Mouse (Mus musculus): ENCODE data around the gene Rsrc2. TPM values are rescaled to one million over a fixed set of nuclear protein-coding genes. Genes with fewer than 3 reads are reported as not detected.

Rsrc2 gene
- polyA plus RNA-seq, 1 experiment from 2014 or later: 173 TPM

DNA sequence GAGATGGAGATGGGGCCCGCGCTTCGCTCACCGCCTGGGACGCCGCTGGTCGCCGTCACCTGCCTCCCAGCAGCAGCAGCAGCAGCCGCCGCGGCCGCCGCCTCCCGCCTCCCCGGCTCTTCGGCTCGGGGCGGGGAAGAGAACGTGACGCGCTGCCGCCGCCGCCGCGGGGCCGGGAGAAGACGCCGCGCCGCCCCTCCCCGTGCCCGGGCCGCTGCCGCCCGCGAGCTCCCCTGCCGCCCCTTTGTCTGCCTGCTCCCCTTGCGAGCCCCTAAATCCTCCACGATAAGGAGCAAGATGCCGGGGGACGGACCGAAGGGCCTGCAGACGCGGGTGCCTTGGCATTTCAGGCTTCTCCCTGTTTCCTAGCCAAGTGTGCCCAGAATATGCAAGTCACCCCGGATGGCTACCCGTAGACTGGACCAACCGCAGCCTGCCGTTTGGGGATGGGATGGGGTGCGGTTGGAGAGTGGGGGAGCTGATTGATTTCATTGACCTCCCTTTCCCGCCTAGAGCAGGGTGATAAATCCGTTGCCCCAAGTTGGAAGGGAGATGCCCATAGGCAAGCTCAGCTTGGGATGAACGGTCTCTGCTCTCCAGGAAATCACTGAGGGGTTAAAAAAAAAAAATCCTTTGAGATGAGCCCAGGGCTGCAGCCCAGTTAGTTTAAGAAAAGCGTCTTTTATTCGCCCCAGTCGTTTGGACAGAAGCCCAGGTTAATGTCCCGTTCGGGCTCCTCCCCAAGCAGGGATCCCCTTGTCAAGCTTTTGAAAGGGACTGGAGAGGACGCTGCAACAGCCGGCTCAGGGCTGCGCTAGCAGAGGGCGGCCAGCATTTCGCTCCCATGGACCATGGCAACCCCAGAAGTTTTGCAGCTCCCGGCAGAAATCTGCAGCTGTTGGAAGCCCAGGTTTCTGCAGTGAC, 64.7 kb downstream of the Rsrc2 start, which contains the start of gene Clip1:
Gene Clip1, minus strand, starts transcription at position 398 of the 924 bp plus-strand sequence.
- Histone ChIP-seq H3K4me1 (replicated peaks) (peaks cover 40% of the 10 kb centered on the region), H3K36me3 (no peaks in the 10 kb centered on the region), H3K9ac (replicated peaks) (peak within 1 kb of the TSS; percentile 99), H3K4me2 (replicated peaks) (peak within 1 kb of the TSS; percentile 64), H3K9me3 (no peaks in the 10 kb centered on the region), H3K27ac (peak within 1 kb of the TSS; percentile 99), H3K4me3 (replicated peaks) (peak within 1 kb of the TSS; percentile 95), H3K27me3 (no peaks in the 10 kb centered on the region)
- WGBS: 0% methylated on average over 34 of the region's 64 CpGs
- ATAC-seq: peak; percentile 78

GRCm38 (mm10) chr5:123683377-123684220, 65.6 kb downstream of the Rsrc2 start:
- H3K9ac ChIP-seq (replicated peaks): peak overlapping the region; percentile 99
- peak overlapping the region; percentile 95 for H3K4me3 ChIP-seq (replicated peaks)
- peaks cover 42% of the 10 kb centered on the region for H3K4me1 ChIP-seq (replicated peaks)
- H3K4me2 ChIP-seq (replicated peaks): peak overlapping the region; percentile 64
- under 1% methylated on average over 82 of the region's 92 CpGs for WGBS
- H3K36me3 ChIP-seq: no peaks in the 10 kb centered on the region
- H3K27ac ChIP-seq: peak overlapping the region; percentile 99
- no peaks in the 10 kb centered on the region for H3K27me3 ChIP-seq
- ATAC-seq: peak; percentile 71
- no peaks in the 10 kb centered on the region for H3K9me3 ChIP-seq

DNA sequence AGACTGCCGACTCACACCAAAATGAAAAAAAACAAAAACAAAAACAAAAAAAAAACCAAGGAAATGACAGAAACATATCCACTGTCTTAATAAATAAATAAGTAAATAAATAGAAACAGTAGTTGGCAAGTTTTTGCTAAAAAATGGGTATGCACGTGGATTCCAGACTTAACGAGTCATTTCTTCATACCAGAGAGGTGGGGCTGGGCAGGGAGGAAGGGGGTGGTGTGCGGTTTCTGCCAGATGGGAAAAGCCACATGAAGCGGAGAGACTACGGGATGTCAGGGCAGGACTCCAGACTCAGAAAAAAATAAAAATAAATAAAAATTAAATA, 66.2 kb downstream of the Rsrc2 start:
- peak overlapping the region; percentile 64 for H3K4me2 ChIP-seq (replicated peaks)
- no peaks in the 10 kb centered on the region for H3K9me3 ChIP-seq
- H3K9ac ChIP-seq (replicated peaks): peak overlapping the region; percentile 99
- ATAC-seq: peak; percentile 57
- H3K36me3 ChIP-seq: no peaks in the 10 kb centered on the region
- H3K4me3 ChIP-seq (replicated peaks): peak overlapping the region; percentile 95
- no peaks in the 10 kb centered on the region for H3K27me3 ChIP-seq
- H3K27ac ChIP-seq: peak overlapping the region; percentile 99
- WGBS: 5% methylated on average over 6 of the region's 6 CpGs
- H3K4me1 ChIP-seq (replicated peaks): peaks cover 42% of the 10 kb centered on the region

GRCm38 (mm10) chr5:123682372-123682771, 66.8 kb downstream of the Rsrc2 start:
- WGBS: 48% methylated on average over 4 of the region's 4 CpGs
- H3K9ac ChIP-seq (replicated peaks): peak overlapping the region; percentile 99

GRCm38 (mm10) chr5:123679546-123680263, 69.5 kb downstream of the Rsrc2 start:
- H3K4me1 ChIP-seq (replicated peaks): peaks cover 38% of the 10 kb centered on the region
- no peak overlapping the region for H3K9ac ChIP-seq (replicated peaks)
- no peak overlapping the region for H3K27ac ChIP-seq
- no peak for ATAC-seq
- no peaks in the 10 kb centered on the region for H3K27me3 ChIP-seq
- no peaks in the 10 kb centered on the region for H3K9me3 ChIP-seq
- 53% methylated on average over 5 of the region's 5 CpGs for WGBS
- 0 out of 2 replicates have a peak, but pooled peaks cover 4% of the 10 kb centered on the region for H3K36me3 ChIP-seq
- no peak overlapping the region for H3K4me2 ChIP-seq (replicated peaks)
- H3K4me3 ChIP-seq (replicated peaks): no peak overlapping the region

More at GRCm38 (mm10) chr5:123682372-123682771, 66.8 kb downstream of the Rsrc2 start:
- no peak for ATAC-seq
- no peaks in the 10 kb centered on the region for H3K27me3 ChIP-seq
- H3K36me3 ChIP-seq: 0 out of 2 replicates have a peak, but pooled peaks cover 1% of the 10 kb centered on the region
- H3K27ac ChIP-seq: peak overlapping the region; percentile 5; the same call in 1 of the 2 replicates
- peak overlapping the region; percentile 64 for H3K4me2 ChIP-seq (replicated peaks)
- peaks cover 42% of the 10 kb centered on the region for H3K4me1 ChIP-seq (replicated peaks)
- no peaks in the 10 kb centered on the region for H3K9me3 ChIP-seq
- peak overlapping the region; percentile 95 for H3K4me3 ChIP-seq (replicated peaks)

DNA sequence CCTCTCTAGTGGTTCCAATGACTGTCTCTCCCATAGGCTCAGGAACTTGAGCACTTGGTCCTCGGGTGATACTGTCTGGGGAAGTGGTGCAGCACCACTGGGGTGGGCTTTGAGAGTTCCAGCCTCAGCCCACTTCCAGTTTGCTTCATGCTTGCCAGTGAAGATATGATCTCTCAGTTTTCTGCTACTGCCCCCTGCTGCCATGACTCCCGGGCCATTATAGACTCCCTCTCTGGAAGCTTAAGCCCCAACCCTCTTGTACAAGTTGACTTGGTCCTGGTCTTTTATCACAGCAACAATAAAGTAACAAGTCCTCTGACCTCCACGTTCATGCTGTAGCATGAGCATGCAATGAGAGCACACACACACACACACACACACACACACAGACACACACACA, 70.1 kb downstream of the Rsrc2 start:
- ATAC-seq: no peak
- no peaks in the 10 kb centered on the region for H3K9me3 ChIP-seq
- H3K4me3 ChIP-seq (replicated peaks): no peak overlapping the region
- no peak overlapping the region for H3K4me2 ChIP-seq (replicated peaks)
- peaks cover 36% of the 10 kb centered on the region for H3K4me1 ChIP-seq (replicated peaks)
- no peak overlapping the region for H3K27ac ChIP-seq
- 0 out of 2 replicates have a peak, but pooled peaks cover 4% of the 10 kb centered on the region for H3K36me3 ChIP-seq
- no peaks in the 10 kb centered on the region for H3K27me3 ChIP-seq
- H3K9ac ChIP-seq (replicated peaks): no peak overlapping the region
- whole genome bisulfite sequencing: 72% methylated on average over 3 of the region's 3 CpGs

Other genes with a start within 250 kb of the Rsrc2 start
- gene B3gnt4, start 239.0 kb downstream of the Rsrc2 start, polyA plus RNA-seq (2015; fragmentation: Nextera tagmentation; extraction: Ambion mirVana): 1.5 TPM in 2 replicates
- gene Diablo, start 225.2 kb downstream of the Rsrc2 start, polyA plus RNA-seq (2015; fragmentation: Nextera tagmentation; extraction: Ambion mirVana): 131 and 135 TPM in 2 replicates
- 1.1 and 1.5 TPM in 2 replicates for gene Gm49027, start 223.9 kb downstream of the Rsrc2 start, polyA plus RNA-seq (2015; fragmentation: Nextera tagmentation; extraction: Ambion mirVana)
- gene Vps33a, start 176.4 kb downstream of the Rsrc2 start, polyA plus RNA-seq (2015; fragmentation: Nextera tagmentation; extraction: Ambion mirVana): 37.9 and 40.6 TPM in 2 replicates
- 81.1 and 81.2 TPM in 2 replicates for gene Clip1, start 64.8 kb downstream of the Rsrc2 start, polyA plus RNA-seq (2015; fragmentation: Nextera tagmentation; extraction: Ambion mirVana)
- 81.8 and 83.6 TPM in 2 replicates for gene Zcchc8, start 28.3 kb downstream of the Rsrc2 start, polyA plus RNA-seq (2015; fragmentation: Nextera tagmentation; extraction: Ambion mirVana)
- gene Kntc1, start 302 bp upstream of the Rsrc2 start, polyA plus RNA-seq (2015; fragmentation: Nextera tagmentation; extraction: Ambion mirVana): 14.8 TPM in 2 replicates
- gene Hcar2, start 116.1 kb upstream of the Rsrc2 start, polyA plus RNA-seq (2015; fragmentation: Nextera tagmentation; extraction: Ambion mirVana): not detected in 2 replicates
- 0.08 and 0.30 TPM in 2 replicates for gene Hcar1, start 130.6 kb upstream of the Rsrc2 start, polyA plus RNA-seq (2015; fragmentation: Nextera tagmentation; extraction: Ambion mirVana)
- gene Denr, start 157.8 kb upstream of the Rsrc2 start, polyA plus RNA-seq (2015; fragmentation: Nextera tagmentation; extraction: Ambion mirVana): 145 and 162 TPM in 2 replicates
- 3.3 and 4.3 TPM in 2 replicates for gene Gm43518, start 178.0 kb upstream of the Rsrc2 start, polyA plus RNA-seq (2015; fragmentation: Nextera tagmentation; extraction: Ambion mirVana)
- 5.1 and 8.0 TPM in 2 replicates for gene Ccdc62, start 181.3 kb upstream of the Rsrc2 start, polyA plus RNA-seq (2015; fragmentation: Nextera tagmentation; extraction: Ambion mirVana)
- 19.0 and 20.1 TPM in 2 replicates for gene Hip1r, start 224.2 kb upstream of the Rsrc2 start, polyA plus RNA-seq (2015; fragmentation: Nextera tagmentation; extraction: Ambion mirVana)

All from midbrain, embryonic 13.5 days (tissue).